Mouse (Mus musculus) limb, embryonic 12.5 days (tissue): ENCODE results near the gene Pygb. TPM values are rescaled to one million over a fixed set of nuclear protein-coding genes. Genes with fewer than 3 reads are reported as not detected.

Experiments
- ATAC-seq: fragments of 200-750 bp; cut with Nextera tagmentation; 2 replicates; pipeline ENCODE4 v1.8.0; 2017; ENCODE audit warnings: low read depth, moderate TSS enrichment; ENCODE audit not compliant: insufficient number of reproducible peaks, insufficient read depth, low FRiP score, low TSS enrichment
- H3K27ac ChIP-seq: fragments of 300-500 bp; sonication (generic); 2 replicates; pipeline ENCODE4 v1.5.1; 2016; ENCODE audit warnings: mild to moderate bottlenecking, moderate library complexity
- H3K27me3 ChIP-seq: fragments of 300-500 bp; sonication (generic); 2 replicates; pipeline ENCODE4 v1.6.1; 2016; ENCODE audit warnings: mild to moderate bottlenecking, moderate library complexity
- H3K36me3 ChIP-seq: fragments of 300-500 bp; sonication (generic); 2 replicates; pipeline ENCODE4 v1.6.1; 2016; ENCODE audit warnings: mild to moderate bottlenecking, moderate library complexity
- H3K4me1 ChIP-seq: fragments of 300-500 bp; sonication (generic); replicated peaks from 2 replicates; pipeline ENCODE4 v1.6.1; 2016
- H3K4me2 ChIP-seq: fragments of 300-500 bp; sonication (generic); 2 replicates; pipeline ENCODE4 v1.6.1; 2016; ENCODE audit warnings: mild to moderate bottlenecking, moderate library complexity
- H3K4me3 ChIP-seq: fragments of 300-500 bp; sonication (generic); replicated peaks from 2 replicates; pipeline ENCODE4 v1.5.1; 2016; ENCODE audit warnings: mild to moderate bottlenecking
- H3K9ac ChIP-seq: fragments of 300-500 bp; sonication (generic); replicated peaks from 2 replicates; pipeline ENCODE4 v1.6.1; 2016; ENCODE audit warnings: mild to moderate bottlenecking, moderate library complexity
- H3K9me3 ChIP-seq: fragments of 300-500 bp; sonication (generic); 2 replicates; pipeline ENCODE4 v1.6.1; 2016; ENCODE audit warnings: mild to moderate bottlenecking, moderate library complexity
- WGBS: fragments of 180-500 bp; shearing (Covaris S2); methylation state at CpG from one replicate; pipeline ENCODE4 v1.1.7; 2016; 5-methylcytosine and 5-hydroxymethylcytosine counted together
- polyA plus RNA-seq: library from polyadenylated mRNA; unstranded; fragments of >200 nt; fragmentation: Nextera tagmentation; extraction: Ambion mirVana; gene quantifications from 2 replicates; pipeline ENCODE4 v1.2.1, GENCODE M21; 2016

The Pygb gene
- 84.0 and 85.4 TPM in 2 replicates for polyA plus RNA-seq

DNA sequence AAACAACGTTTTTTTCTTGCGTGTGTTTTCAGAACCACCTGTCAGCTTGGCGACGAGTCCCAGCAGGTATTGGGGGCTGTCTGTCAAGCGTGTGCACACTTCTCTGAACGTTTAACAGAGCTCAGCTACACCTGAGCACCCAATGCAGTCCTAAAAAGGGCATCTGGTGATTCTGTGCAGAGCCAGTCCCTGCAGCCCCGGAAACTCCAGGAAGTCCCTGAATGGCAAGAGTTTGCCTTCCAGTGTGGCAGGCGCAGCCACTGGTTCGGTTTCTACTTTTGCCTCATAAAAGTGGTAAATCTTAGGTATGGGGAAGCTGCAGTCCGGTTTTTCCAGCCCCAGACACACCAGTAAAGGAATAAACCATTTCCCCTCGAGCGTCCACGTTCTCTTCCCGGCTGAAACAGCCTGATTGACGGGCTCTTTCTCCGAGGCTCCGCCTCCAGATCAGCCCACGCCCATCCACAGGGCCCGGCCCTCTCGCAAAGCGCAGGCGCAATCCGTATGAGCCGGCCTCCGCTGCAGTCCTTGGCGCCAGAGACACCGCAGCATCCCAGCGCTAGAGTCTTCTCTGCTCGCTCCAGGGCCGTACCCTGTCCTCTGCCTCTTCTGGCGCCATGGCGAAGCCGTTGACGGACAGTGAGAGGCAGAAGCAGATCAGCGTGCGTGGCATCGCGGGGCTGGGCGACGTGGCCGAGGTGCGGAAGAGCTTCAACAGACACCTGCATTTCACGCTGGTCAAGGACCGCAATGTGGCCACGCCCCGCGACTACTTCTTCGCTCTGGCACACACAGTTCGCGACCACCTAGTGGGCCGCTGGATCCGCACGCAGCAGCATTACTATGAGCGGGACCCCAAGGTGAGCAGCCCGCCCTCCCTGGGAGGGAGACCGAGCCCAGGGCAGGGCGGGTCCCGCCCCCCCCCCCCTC is at the start of gene Pygb:
Gene Pygb (plus strand): TSS at position 485 of the 930 bp plus-strand sequence.
- peak within 1 kb of the TSS; percentile 82 for H3K4me2 ChIP-seq
- 3% methylated on average over 57 of the region's 58 CpGs for WGBS
- no peaks in the 10 kb centered on the region for H3K27me3 ChIP-seq
- H3K4me3 ChIP-seq: peak within 1 kb of the TSS; percentile 84
- peaks cover 19% of the 10 kb centered on the region for H3K4me1 ChIP-seq
- peak; percentile 96 for ATAC-seq
- H3K27ac ChIP-seq: peak within 1 kb of the TSS; percentile 72
- peaks cover 10% of the 10 kb centered on the region; the same call in 1 of the 2 replicates for H3K36me3 ChIP-seq
- peak within 1 kb of the TSS; percentile 70 for H3K9ac ChIP-seq
- H3K9me3 ChIP-seq: no peaks in the 10 kb centered on the region

DNA sequence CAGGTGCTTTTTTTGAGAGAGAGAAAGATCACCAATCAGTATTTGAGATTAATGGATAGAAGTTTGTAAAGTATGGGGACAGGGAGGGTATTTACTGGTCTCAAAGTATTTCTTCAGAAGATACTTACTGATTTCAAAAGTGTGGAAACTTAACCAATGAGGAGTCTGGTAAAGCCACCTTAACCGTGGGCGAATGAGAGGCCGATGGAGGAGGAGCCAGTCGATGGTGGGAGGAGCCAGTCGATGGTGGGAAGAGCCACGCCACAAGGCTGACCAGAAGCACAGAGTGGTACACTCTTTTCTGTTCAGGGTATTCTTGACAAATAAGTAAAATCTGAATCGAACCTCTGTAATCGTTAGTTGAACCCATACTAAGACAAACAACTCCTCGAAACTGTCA is 48.7 kb upstream of the Pygb start:
- 82% methylated on average over 9 of the region's 9 CpGs for WGBS

DNA sequence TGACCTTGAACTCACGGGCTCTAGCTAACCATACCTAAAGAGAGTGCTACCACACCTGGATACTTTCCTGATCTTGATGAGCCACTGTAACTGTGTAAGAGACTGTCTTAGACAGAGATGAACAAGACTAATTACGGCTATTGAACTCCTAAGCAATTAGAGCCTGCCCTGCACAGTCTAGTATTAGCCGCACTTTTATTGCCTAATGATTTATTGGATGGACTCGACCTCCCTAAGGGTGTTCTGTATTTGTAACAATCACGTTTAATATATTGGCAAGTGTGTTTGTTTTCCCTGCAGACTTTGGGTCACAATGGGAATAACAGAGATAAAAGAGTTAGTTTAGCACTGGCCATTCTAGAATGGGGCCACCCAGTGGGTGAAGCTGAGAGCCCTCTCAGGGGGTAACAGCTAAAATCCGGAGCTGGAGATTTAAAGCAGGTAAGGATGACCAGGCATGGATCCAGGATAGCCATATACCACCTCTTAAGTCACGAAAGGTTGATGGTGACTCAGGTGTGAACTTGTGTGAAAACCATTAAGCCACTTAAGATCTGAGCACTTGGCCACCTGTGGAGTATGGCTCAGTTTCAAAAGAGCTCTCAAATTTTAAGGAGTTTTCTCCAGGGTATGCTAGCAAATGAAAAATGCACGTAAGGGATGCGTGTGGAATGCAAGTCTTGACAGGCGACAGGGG is 46.2 kb upstream of the Pygb start:
- Histone ChIP-seq H3K4me1 (no peaks in the 10 kb centered on the region; the same call in 1 of the 2 replicates), H3K9me3 (no peaks in the 10 kb centered on the region), H3K27me3 (no peaks in the 10 kb centered on the region; the same call in 1 of the 2 replicates), H3K4me3 (no peak overlapping the region), H3K9ac (no peak overlapping the region), H3K4me2 (no peak overlapping the region), H3K27ac (no peak overlapping the region), H3K36me3 (no peaks in the 10 kb centered on the region)
- 35% methylated on average over 10 of the region's 10 CpGs for WGBS
- no peak; the same call in 1 of the 2 replicates for ATAC-seq

More for the DNA sequence above, 48.7 kb upstream of the Pygb start:
- H3K4me2 ChIP-seq: no peak overlapping the region
- no peaks in the 10 kb centered on the region for H3K9me3 ChIP-seq
- H3K9ac ChIP-seq: no peak overlapping the region
- no peaks in the 10 kb centered on the region; the same call in 1 of the 2 replicates for H3K4me1 ChIP-seq
- ATAC-seq: no peak
- no peaks in the 10 kb centered on the region for H3K27me3 ChIP-seq
- H3K27ac ChIP-seq: no peak overlapping the region
- H3K36me3 ChIP-seq: no peaks in the 10 kb centered on the region
- no peak overlapping the region for H3K4me3 ChIP-seq

GRCm38 (mm10) chr2:150741405-150741804 is 45.1 kb upstream of the Pygb start:
- Histone ChIP-seq H3K27ac (no peak overlapping the region), H3K36me3 (no peaks in the 10 kb centered on the region), H3K4me1 (no peaks in the 10 kb centered on the region; the same call in 1 of the 2 replicates), H3K4me2 (no peak overlapping the region), H3K9me3 (no peaks in the 10 kb centered on the region), H3K4me3 (no peak overlapping the region), H3K27me3 (no peaks in the 10 kb centered on the region; the same call in 1 of the 2 replicates), H3K9ac (no peak overlapping the region)
- WGBS: 74% methylated on average over 4 of the region's 4 CpGs
- no peak for ATAC-seq

DNA sequence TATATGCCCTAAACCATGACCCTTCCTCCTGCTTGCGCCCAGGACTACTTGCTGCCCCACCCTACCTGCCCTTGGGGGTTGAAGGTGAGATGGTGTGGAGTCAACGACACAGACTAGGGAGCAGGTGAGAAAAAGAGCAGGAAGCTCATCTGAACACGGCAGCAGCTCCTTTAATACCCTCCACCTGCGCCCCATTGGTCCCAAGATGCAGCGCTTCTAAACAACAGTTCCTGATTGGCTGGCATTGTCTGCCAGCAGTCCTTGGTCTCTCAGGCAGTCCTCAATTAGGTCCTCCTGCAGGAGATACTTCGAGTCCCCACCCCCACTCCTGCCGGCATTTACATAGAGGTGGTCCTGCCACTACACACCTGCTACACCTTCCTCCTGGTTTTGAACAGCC is 41.5 kb upstream of the Pygb start:
- no peak for ATAC-seq
- WGBS: 70% methylated on average over 7 of the region's 7 CpGs
- H3K9ac ChIP-seq: no peak overlapping the region

DNA sequence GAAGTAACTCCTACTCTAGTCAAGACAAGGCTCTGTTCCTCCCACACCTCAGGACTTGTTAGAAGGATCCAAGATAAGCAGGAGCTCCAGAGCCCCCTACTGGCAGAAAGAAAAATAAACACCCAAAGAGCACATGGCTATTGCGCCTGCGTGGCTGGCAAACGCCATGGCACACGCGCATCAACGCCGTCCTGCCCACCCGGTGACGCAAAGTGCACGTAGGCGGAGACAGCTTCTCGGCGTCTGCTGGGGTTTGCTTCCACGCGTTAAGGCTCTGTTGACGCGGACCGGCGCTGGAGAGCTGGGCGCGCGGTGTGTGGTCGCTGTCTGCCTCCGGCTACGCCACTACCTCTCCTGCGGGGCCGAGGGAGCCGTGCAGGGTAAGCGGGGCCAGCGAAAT is 37.7 kb upstream of the Pygb start, which contains the start of gene Entpd6:
Gene Entpd6 (plus strand): TSS at position 189 of the 400 bp plus-strand sequence.
- peaks cover 16% of the 10 kb centered on the region for H3K36me3 ChIP-seq
- H3K27me3 ChIP-seq: peaks cover 3% of the 10 kb centered on the region; the same call in 1 of the 2 replicates
- peak; percentile 95 for ATAC-seq
- H3K27ac ChIP-seq: peak within 1 kb of the TSS; percentile 79
- H3K4me2 ChIP-seq: peak within 1 kb of the TSS; percentile 83
- H3K4me1 ChIP-seq: peaks cover 9% of the 10 kb centered on the region
- H3K9me3 ChIP-seq: no peaks in the 10 kb centered on the region
- peak within 1 kb of the TSS; percentile 65 for H3K9ac ChIP-seq
- peak within 1 kb of the TSS; percentile 66 for H3K4me3 ChIP-seq
- WGBS: under 1% methylated on average over 30 of the region's 30 CpGs

More for the DNA sequence above, 41.5 kb upstream of the Pygb start:
- H3K4me1 ChIP-seq: peaks cover 7% of the 10 kb centered on the region
- H3K4me2 ChIP-seq: no peak overlapping the region
- no peaks in the 10 kb centered on the region for H3K9me3 ChIP-seq
- no peak overlapping the region for H3K4me3 ChIP-seq
- H3K36me3 ChIP-seq: no peaks in the 10 kb centered on the region
- no peak overlapping the region for H3K27ac ChIP-seq
- peaks cover 3% of the 10 kb centered on the region; the same call in 1 of the 2 replicates for H3K27me3 ChIP-seq

DNA sequence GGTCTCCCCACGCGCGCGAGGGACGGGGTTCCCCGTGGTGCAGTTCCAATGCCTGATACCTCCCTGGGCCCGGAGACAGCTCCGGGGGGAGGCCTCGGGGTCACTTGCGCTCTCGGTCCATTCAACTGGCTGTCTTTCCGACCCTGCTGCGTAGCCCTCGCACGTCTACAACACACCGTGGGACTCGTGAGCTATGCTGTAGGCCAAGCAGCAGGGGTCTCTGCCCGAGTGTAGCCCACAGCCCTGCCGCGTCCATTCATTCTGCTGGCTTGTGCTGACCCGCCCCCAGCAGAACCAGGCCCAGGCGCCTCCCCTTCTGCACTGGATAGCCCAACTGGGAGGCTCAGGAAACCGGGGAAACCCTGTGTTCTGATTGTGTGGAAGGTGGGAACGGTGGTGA is 37.3 kb upstream of the Pygb start:
- peak; percentile 83 for ATAC-seq
- H3K4me2 ChIP-seq: peak overlapping the region; percentile 83

GRCm38 (mm10) chr2:150750129-150750979 is 36.2 kb upstream of the Pygb start:
- ATAC-seq: no peak
- H3K4me2 ChIP-seq: peak overlapping the region; percentile 83

More for the DNA sequence above, 37.3 kb upstream of the Pygb start:
- peak overlapping the region; percentile 65 for H3K9ac ChIP-seq
- H3K27me3 ChIP-seq: peaks cover 3% of the 10 kb centered on the region; the same call in 1 of the 2 replicates
- no peaks in the 10 kb centered on the region for H3K9me3 ChIP-seq
- H3K4me3 ChIP-seq: peak overlapping the region; percentile 66
- peaks cover 9% of the 10 kb centered on the region for H3K4me1 ChIP-seq
- H3K27ac ChIP-seq: peak overlapping the region; percentile 79
- peaks cover 18% of the 10 kb centered on the region for H3K36me3 ChIP-seq
- WGBS: 2% methylated on average over 24 of the region's 24 CpGs

DNA sequence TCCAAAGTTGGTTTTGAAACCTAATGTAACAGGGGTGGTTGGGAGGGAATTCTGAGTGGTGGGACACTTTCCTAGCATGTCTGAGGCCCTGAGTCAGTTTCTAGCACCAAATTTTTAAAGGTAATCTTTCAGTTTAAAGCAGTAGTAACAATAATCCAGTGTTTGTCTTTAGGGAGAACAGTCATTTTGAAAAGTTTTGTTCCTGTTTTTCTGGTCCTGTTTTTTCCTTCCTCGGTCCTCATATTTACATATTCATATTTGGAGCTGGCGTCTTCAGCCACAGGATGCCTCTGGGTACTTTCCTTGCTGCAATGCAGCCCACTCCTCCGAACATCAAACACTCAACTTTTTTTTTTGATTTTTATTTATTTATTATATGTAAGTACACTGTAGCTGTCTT is 31.5 kb upstream of the Pygb start:
- Histone ChIP-seq H3K27ac (no peak overlapping the region), H3K4me3 (no peak overlapping the region), H3K4me1 (peaks cover 2% of the 10 kb centered on the region), H3K9me3 (no peaks in the 10 kb centered on the region), H3K9ac (no peak overlapping the region), H3K36me3 (peaks cover 57% of the 10 kb centered on the region), H3K27me3 (no peaks in the 10 kb centered on the region), H3K4me2 (no peak overlapping the region)
- ATAC-seq: no peak
- WGBS: 87% methylated on average over 3 of the region's 3 CpGs

More at GRCm38 (mm10) chr2:150750129-150750979, 36.2 kb upstream of the Pygb start:
- Histone ChIP-seq H3K9me3 (no peaks in the 10 kb centered on the region), H3K27me3 (peaks cover 3% of the 10 kb centered on the region; the same call in 1 of the 2 replicates), H3K9ac (no peak overlapping the region), H3K27ac (no peak overlapping the region), H3K4me3 (peak overlapping the region; percentile 66), H3K4me1 (peaks cover 9% of the 10 kb centered on the region), H3K36me3 (peaks cover 18% of the 10 kb centered on the region)
- WGBS: 81% methylated on average over 13 of the region's 13 CpGs

DNA sequence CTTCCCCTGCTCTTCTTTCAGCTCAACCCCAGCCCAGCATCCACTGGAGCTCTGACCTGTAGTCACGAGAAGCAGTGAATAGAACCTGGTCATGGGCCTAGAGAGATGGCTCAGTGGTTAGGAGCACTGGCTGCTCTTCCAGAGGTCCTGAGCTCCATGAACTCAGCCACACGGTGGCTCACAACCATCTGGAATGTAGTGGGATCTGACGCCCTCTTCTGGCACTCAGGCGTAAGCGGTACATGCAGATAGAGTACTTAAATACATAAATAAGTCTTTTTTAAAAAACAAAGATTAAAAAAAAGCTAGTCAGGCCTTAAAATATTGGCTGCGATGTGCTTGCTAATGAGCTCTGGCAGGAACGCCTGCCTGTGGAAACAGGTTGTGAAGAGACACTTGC is 25.1 kb upstream of the Pygb start:
- no peaks in the 10 kb centered on the region for H3K27me3 ChIP-seq
- peaks cover 65% of the 10 kb centered on the region for H3K36me3 ChIP-seq
- ATAC-seq: no peak

More for the DNA sequence above, 25.1 kb upstream of the Pygb start:
- Histone ChIP-seq H3K4me3 (no peak overlapping the region), H3K9ac (no peak overlapping the region), H3K4me1 (peaks cover 7% of the 10 kb centered on the region; the same call in 1 of the 2 replicates), H3K27ac (no peak overlapping the region), H3K9me3 (no peaks in the 10 kb centered on the region), H3K4me2 (no peak overlapping the region)
- WGBS: 82% methylated on average over 7 of the region's 7 CpGs
